Mouse (Mus musculus) ES-Bruce4 (cell line): Measurements from ENCODE around the gene Pla2g2c. TPM values are rescaled to one million over a fixed set of nuclear protein-coding genes. Genes with fewer than 3 reads are reported as not detected.

Experiments
- H3K27ac ChIP-seq: 2 replicates; pipeline ENCODE4 v1.5.1; 2012; ENCODE audit warnings: low read length, inconsistent platforms; ENCODE audit not compliant: insufficient read depth
- H3K27me3 ChIP-seq: 2 replicates; pipeline ENCODE4 v1.6.1; 2012; ENCODE audit warnings: mild to moderate bottlenecking, low read length, inconsistent platforms; ENCODE audit not compliant: control insufficient read depth, poor library complexity, insufficient read depth, severe bottlenecking
- H3K36me3 ChIP-seq: 2 replicates; pipeline ENCODE4 v1.6.1; 2012; ENCODE audit warnings: inconsistent platforms, mild to moderate bottlenecking, low read length, moderate library complexity; ENCODE audit not compliant: control insufficient read depth, poor library complexity, insufficient read depth, severe bottlenecking
- H3K4me1 ChIP-seq: one replicate; pipeline ENCODE4 v1.8.1; 2011; ENCODE audit warnings: low read length; ENCODE audit not compliant: control insufficient read depth, insufficient read depth
- H3K4me3 ChIP-seq: 2 replicates; pipeline ENCODE4 v1.5.1; 2011; ENCODE audit warnings: low read depth, mild to moderate bottlenecking, low read length
- H3K9ac ChIP-seq: 2 replicates; pipeline ENCODE4 v1.6.1; 2012; ENCODE audit warnings: low read depth, mild to moderate bottlenecking, inconsistent platforms; ENCODE audit not compliant: poor library complexity, severe bottlenecking
- H3K9me3 ChIP-seq: replicated peaks from 2 replicates; pipeline ENCODE4 v1.6.1; 2012; ENCODE audit warnings: mild to moderate bottlenecking, low read length, inconsistent platforms; ENCODE audit not compliant: control insufficient read depth, poor library complexity, insufficient read depth, severe bottlenecking
- CTCF ChIP-seq: IDR thresholded peaks from one replicate; pipeline ENCODE4 v1.8.1; 2011; ENCODE audit warnings: low read depth, low read length
- EP300 ChIP-seq: IDR thresholded peaks from 2 replicates; pipeline ENCODE4 v1.6.1; 2011; ENCODE audit warnings: low read depth, low read length; ENCODE audit not compliant: insufficient read depth
- POLR2A ChIP-seq: IDR thresholded peaks from one replicate; pipeline ENCODE4 v1.8.1; 2011; ENCODE audit warnings: low read length; ENCODE audit not compliant: insufficient read depth
- polyA plus RNA-seq: library from polyadenylated mRNA; stranded (reverse); fragments of >200 nt; gene quantifications from 2 replicates; pipeline ENCODE4 v1.2.4, GENCODE M21; 2011; ENCODE audit warnings: low read depth; ENCODE audit not compliant: missing spikeins, insufficient read depth, insufficient read length

Gene Pla2g2c
- polyA plus RNA-seq, 1 experiment, result 0.79 TPM

GRCm38 (mm10) chr4:138711051-138711820 lies 13.4 kb upstream of the Pla2g2c start:
- Histone ChIP-seq H3K36me3 (no peaks in the 10 kb centered on the region), H3K27me3 (no peaks in the 10 kb centered on the region), H3K9ac (no peak overlapping the region), H3K27ac (no peak overlapping the region), H3K4me3 (no peak overlapping the region), H3K4me1 (peaks cover 8% of the 10 kb centered on the region), H3K9me3 (no peaks in the 10 kb centered on the region)
- TF ChIP-seq CTCF, result no peak
- TF ChIP-seq EP300, result no peak
- no peak for TF ChIP-seq POLR2A

GRCm38 (mm10) chr4:138712096-138712495 lies 12.5 kb upstream of the Pla2g2c start:
- no peak; the same call in 1 of the 2 replicates for TF ChIP-seq EP300
- TF ChIP-seq POLR2A, result no peak
- TF ChIP-seq CTCF, result no peak
- peaks cover 8% of the 10 kb centered on the region for H3K4me1 ChIP-seq
- H3K27ac ChIP-seq, result no peak overlapping the region
- H3K36me3 ChIP-seq, result no peaks in the 10 kb centered on the region
- H3K9me3 ChIP-seq, result no peaks in the 10 kb centered on the region
- H3K9ac ChIP-seq, result no peak overlapping the region
- no peaks in the 10 kb centered on the region for H3K27me3 ChIP-seq
- H3K4me3 ChIP-seq, result no peak overlapping the region

- TF ChIP-seq POLR2A, result no peak
- TF ChIP-seq EP300, result no peak
- TF ChIP-seq CTCF, result no peak
- Histone ChIP-seq H3K4me1 (peaks cover 8% of the 10 kb centered on the region), H3K9ac (no peak overlapping the region), H3K36me3 (no peaks in the 10 kb centered on the region), H3K4me3 (no peak overlapping the region), H3K27me3 (no peaks in the 10 kb centered on the region), H3K9me3 (no peaks in the 10 kb centered on the region), H3K27ac (no peak overlapping the region)
These were observed 12.0 kb upstream of the Pla2g2c start for GRCm38 (mm10) chr4:138712621-138713020.

GRCm38 (mm10) chr4:138714186-138714585 lies 10.4 kb upstream of the Pla2g2c start:
- TF ChIP-seq POLR2A (no peak), EP300 (no peak)
- no peak overlapping the region for H3K27ac ChIP-seq
- H3K36me3 ChIP-seq, result no peaks in the 10 kb centered on the region

GRCm38 (mm10) chr4:138716697-138717096 lies 7.9 kb upstream of the Pla2g2c start:
- Histone ChIP-seq H3K36me3 (no peaks in the 10 kb centered on the region), H3K27me3 (no peaks in the 10 kb centered on the region), H3K27ac (no peak overlapping the region), H3K9me3 (no peaks in the 10 kb centered on the region), H3K4me3 (no peak overlapping the region), H3K4me1 (peaks cover 5% of the 10 kb centered on the region), H3K9ac (no peak overlapping the region)
- TF ChIP-seq CTCF (no peak), POLR2A (no peak)

More at GRCm38 (mm10) chr4:138714186-138714585, 10.4 kb upstream of the Pla2g2c start:
- Histone ChIP-seq H3K4me1 (peaks cover 5% of the 10 kb centered on the region), H3K4me3 (no peak overlapping the region), H3K9ac (no peak overlapping the region), H3K27me3 (no peaks in the 10 kb centered on the region), H3K9me3 (no peaks in the 10 kb centered on the region)

- no peak overlapping the region for H3K9ac ChIP-seq
- no peak overlapping the region for H3K4me3 ChIP-seq
- no peak for TF ChIP-seq POLR2A
- TF ChIP-seq CTCF, result no peak
- no peak for TF ChIP-seq EP300
- H3K27ac ChIP-seq, result no peak overlapping the region
- H3K27me3 ChIP-seq, result no peaks in the 10 kb centered on the region
- H3K4me1 ChIP-seq, result no peaks in the 10 kb centered on the region
- H3K9me3 ChIP-seq, result no peaks in the 10 kb centered on the region
- no peaks in the 10 kb centered on the region for H3K36me3 ChIP-seq
These were observed 5.9 kb upstream of the Pla2g2c start for GRCm38 (mm10) chr4:138718586-138719263.
